Mouse (Mus musculus): Measurements from ENCODE around the gene Satb2.

DNA sequence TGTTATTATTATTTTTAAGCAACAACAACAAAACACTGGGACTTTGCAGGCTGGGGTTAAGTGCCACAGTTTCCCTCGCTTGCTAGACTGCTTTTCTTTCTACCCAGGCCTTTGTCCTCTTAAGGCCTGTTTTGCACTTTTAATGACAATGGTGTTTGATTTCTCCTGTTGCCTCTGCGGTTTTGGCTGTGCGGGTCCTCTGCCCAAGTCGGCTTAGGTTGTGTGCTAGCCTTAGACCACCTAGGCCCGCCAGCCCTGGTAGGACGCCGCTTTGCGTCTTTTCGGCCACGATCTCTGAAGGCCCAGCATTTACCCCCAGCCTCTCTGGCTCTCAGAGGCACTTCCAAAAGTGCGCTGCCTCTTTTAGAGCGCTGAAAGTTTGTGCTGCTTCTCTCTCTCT lies 2.9 kb downstream of the Satb2 start:
- TF ChIP-seq E2F4 (IDR thresholded peaks at IDR 0.05; ENCODE audit: insufficient read depth) (no peak), POLR2A (IDR thresholded peaks at IDR 0.05; ENCODE audit: insufficient read length, low read depth) (no peak), TCF12 (IDR thresholded peaks at IDR 0.05; ENCODE audit: insufficient read depth, poor library complexity, severe bottlenecking) (no peak), CEBPB (IDR thresholded peaks at IDR 0.05; ENCODE audit: insufficient read depth, poor library complexity, severe bottlenecking) (no peak), MYOD1 (IDR thresholded peaks at IDR 0.05; ENCODE audit: control insufficient read depth in 1 of 3, insufficient read length in 2 of 3, low read depth in 2 of 3) (no peak), USF1 (IDR thresholded peaks at IDR 0.05; ENCODE audit: low read depth) (no peak), MAX (IDR thresholded peaks at IDR 0.05; ENCODE audit: low read depth) (no peak), TCF3 (IDR thresholded peaks at IDR 0.05; ENCODE audit: insufficient read length, low read depth) (no peak), POLR2AphosphoS2 (IDR thresholded peaks at IDR 0.05; ENCODE audit: insufficient read length, low read depth) (no peak), MYOG (IDR thresholded peaks at IDR 0.05; ENCODE audit: control insufficient read depth in 1 of 3, insufficient read depth in 1 of 3, insufficient read length in 2 of 3, low read depth in 2 of 3) (no peak), REST (IDR thresholded peaks at IDR 0.05; ENCODE audit: insufficient read depth, insufficient read length) (no peak), SRF (IDR thresholded peaks at IDR 0.05; ENCODE audit: control insufficient read depth, insufficient read length, low read depth) (no peak)
